Mouse (Mus musculus) right cerebral cortex, postnatal 36 days (tissue): Measurements from ENCODE around the gene Slc25a39.
"Not testable (repeated sequence)": the region's sequence is repeated elsewhere in the genome, so short reads cannot be mapped to it uniquely, and the experiment has no call there.

Source experiments
- DNase-seq, 2 experiments: peaks; one replicate each; pipeline ENCODE4 v3.0.0; 2022; ENCODE audit warnings: low spot score in 2 of 2, mixed read lengths in 1 of 2

Slc25a39 gene

DNA sequence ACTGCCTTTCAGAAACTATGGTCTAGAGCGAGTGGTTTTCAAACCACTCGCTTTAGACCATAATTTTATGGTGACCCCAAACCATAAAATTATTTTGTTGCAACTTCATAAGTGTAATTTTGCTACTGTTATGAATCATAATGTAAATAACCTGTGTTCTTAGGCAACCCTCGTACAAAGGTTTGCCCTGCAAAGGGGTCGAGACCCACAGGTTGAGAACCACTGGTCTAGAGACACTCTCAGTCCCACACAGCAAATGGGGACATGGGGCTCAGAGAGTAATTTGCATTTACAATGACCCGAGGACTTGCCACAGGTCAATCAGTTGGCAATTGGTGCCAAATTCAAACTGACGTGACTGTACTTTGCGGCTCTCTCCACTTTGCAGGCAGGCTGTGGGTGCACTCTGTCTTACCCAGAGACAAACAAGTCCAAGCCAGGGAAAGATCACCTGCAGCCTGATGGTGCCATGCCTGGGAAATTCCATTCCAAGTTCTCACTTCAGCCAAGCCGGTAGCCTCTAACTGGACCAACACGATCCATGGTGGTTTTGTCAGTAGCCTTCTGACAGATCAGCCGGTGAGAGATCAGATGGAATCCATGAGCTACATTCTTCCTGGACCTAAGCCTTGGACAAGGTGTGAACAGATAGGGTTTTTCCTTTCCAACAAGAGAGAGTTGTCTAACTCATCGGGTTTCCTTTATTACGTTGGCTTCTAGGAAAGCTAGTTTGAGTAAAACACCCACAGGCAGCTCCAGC is 35.6 kb downstream of the Slc25a39 start:
- DNase-seq: no peak

DNA sequence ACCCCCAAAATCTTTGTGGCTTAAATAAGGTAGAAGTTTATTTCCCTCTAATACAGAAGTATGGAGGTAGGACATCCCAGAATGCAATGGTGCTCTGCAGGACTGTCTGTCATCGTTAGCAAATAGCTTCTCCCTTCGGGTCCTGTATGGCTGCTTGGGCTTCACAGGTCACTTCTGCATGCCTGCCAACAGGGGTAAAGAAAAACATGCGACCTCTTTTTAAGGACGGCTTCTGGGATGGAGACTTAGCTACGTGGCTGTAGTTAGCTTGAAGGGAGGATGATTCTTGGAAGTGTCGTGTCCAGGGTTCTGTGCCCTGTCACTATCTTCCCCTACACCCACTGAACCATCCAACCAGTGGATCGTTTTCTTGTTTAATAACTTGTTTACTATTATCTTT is 37.5 kb downstream of the Slc25a39 start:
- DNase-seq: no peak

DNA sequence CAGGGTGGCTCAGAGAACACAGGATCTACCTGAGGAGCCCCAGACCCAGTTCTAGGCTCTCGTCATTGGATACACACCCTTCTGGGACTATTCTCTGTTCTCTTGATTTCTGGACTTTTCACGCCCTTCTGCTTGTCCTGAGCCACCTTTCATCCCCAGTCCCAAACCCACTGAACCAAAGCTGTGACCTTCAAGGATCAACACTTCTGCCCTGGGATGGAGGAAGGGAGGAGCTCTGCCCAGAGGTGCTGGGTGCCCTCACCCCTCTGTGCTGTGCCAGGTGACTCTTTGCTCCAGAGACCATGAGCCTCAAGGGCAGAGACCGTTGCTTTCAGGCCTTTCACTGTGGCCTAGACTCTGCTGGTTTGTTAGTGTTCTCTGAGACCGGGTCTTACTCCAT is 38.5 kb downstream of the Slc25a39 start:
- no peak for DNase-seq

DNA sequence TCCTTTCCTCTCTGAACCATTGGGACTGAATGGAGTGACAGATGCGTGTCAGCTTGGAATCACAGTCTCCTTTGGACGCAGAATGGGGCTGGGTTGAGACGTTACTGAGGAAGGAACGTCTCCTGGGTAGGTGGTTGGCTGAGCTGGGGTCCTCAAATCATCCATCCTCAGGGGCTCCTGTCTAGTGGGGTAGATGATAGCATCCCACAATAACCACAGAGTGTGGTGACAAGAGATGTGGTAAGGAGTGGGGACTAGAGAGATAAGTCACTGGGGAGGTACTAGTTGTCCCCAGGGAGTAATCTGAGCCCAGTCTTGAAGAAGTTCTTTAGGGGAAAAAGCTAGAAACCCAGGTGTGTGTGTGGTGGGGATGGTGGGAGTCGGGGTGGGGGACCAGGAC is 39.4 kb downstream of the Slc25a39 start:
- DNase-seq: no peak

DNA sequence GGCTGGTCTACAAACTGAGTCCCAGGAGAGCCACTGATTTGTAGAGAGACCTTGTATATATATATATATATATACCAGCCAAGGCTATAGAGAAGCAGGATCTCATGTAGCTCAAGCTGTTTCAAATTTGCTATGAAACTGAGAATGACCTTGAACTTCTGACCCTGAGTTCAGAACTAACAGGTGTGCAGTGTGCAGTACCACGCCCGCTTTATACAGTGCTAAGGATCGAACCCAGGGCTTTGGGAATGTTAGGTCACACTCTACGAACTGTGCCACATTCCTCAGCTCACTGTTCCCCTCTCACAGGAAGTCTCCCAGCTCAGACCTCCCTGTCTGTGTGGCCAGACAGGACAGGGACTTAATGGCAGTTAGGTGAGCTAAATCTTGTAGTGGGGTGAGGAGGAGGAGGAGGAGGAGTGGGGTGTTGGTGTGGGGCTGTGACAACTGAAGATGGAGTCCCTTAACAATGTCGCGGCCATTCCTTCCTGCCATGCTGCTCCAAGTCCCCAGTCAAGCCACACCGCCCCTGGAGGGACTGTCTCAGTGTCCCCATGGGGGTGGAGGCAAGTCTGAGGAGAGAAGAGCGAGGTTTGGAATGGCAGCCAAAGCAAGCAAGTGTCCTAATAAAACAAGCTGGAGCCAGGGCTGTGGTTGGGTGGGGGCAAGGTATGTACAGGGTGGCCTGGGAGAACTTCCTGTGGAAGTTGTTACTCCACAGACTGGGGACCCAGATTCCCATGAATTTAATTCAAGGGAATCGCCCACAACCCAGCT is 40.1 kb downstream of the Slc25a39 start:
- no peak for DNase-seq

DNA sequence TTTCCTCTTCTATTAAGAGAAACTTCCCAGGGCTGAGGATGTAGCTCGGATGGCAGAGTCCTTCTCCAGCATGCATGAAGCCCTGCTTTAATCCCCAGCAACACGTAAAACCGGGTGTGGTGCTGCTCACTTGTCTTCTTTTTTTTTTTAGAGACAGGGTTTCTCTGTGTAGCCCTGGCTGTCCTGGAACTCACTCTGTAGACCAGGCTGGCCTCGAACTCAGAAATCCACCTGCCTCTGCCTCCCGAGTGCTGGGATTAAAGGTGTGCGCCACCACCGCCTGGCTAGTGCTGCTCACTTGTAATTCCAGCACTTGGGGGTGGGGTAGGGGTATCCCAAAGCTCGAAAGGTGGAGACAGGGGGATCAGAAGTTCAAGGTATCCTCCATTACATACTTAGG is 41.6 kb downstream of the Slc25a39 start, which contains the start of gene Slc4a1:
TSS of gene Slc4a1 (minus strand) at position 101 of the 400 bp plus-strand sequence.
- DNase-seq: not testable (repeated sequence)

DNA sequence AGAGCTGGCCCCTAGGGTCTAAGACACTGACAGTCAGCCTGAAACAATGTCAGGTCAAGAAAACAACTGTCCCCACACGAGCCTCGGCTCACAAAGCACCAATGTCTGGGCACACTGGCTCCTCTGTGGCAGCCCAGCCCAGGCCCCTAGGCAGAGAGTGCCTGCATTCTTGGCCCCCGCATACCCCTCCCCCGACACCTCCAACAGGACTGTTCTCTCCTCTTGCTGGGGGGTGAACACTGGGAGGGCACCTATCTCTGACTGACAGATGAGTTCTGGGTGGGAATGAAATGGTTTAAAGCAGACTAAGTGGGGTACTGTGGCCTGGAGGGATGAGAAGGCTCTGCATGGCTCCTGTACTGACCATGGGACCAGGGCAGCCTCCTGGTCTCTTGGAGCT is 42.0 kb downstream of the Slc25a39 start:
- no peak for DNase-seq

DNA sequence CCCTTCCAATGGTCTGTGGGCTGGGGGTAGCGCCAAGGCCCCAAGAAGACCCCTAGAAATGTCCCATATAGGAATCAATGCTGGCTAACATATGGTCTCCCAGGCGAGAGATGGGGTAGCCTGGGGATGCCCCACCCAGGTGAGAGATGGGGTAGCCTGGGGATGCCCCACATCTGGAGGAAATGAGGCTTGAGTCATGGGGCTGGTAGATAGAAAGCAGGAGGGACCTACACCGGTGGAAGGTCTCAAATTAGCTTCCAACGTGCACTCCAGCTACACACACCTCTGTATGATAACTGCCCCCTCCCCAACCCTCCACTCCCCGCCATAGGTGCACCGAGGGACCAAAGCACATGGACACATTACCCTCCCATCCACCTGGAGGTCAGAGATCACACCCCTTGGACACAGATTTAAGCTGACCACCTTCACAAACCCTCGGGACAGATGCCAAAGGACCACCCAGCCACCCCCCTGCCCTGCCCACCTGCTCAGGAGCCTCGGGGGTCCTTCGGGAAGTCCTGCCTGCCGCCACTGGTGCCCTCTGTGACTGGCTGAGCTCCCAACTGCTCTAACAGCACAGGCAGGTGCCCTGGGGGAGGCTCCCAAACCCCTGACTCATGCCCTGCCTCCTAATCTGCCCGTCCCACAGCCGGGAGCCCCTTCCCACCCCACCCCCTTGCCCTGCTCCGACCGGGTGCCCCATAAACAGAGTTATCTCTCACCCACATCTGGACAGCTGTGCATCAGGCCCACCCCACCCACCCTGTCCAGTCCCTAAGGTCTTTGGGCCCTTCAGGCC is 43.0 kb downstream of the Slc25a39 start:
- no peak for DNase-seq

DNA sequence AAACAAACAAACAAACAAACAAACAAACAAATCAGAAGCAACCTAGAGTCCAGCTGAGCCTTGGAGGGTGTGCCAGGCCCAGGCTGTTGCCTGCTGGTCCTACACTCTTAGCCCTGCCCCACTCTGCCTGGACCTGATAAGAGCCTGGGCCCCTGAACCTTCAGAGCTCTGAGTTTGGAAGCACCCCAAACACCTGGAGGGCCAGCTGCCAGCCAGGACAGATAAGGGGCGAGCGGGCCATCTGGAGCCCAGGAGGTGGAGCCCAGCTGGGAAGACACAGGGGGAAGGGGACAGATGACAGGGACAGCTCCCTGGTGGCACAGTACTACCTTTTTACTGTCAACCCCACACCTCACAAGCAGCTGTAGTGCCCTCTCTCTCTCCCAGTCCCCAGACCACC is 44.1 kb downstream of the Slc25a39 start:
- no peak for DNase-seq

DNA sequence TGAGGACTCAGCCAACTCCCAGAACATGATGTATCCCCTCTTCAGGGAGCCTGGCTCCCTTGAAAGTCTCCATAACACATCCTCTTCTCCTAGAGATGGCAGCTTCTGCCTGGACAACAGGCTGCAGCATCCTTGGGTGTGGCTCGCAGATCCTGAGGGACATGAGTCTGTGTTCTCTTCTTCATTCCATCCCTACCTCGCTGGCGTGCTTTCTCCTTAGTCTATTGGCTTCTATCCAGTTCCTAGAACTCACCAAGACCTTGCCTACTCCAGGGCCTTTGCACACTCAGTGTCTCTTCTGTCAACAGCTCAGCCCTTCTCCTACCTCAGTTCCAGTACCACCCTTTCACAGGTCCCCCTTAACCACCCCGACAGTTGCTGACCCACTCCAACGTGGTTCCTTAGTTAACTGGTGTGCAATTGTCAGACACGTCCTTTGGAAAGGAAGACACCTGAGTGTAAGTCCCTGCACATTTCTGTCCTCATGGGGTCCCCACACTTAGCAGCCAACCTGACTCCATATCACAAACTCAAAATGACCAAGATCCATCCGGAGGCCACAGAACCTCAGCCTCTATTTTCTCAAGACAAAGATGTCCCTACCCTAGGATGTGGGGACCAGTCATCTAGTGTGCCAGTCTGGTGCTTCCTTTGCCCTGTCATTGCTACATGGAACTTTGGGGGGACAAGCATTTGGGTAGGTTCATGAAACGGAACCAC is 45.8 kb downstream of the Slc25a39 start:
- DNase-seq: no peak

DNA sequence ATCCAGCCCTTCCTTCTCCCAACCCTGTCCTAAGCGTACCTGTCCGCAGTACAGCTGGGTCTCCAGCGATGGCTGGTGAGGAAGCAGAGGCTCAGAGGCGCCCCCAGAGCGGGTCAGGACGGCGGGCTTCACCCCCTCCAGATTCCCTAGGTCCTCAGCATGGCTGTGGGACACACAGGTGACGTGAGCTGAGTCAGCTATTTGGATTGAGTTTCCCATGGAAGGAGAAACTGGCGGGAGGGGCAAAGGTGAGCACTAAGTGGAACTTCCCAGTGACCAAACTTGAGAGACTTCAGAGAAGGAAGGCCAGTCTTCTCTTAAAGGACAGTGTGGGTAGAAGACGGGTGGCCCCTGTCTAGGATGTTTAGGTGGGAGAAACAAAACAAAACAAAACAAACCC is 49.4 kb downstream of the Slc25a39 start:
- DNase-seq: no peak

DNA sequence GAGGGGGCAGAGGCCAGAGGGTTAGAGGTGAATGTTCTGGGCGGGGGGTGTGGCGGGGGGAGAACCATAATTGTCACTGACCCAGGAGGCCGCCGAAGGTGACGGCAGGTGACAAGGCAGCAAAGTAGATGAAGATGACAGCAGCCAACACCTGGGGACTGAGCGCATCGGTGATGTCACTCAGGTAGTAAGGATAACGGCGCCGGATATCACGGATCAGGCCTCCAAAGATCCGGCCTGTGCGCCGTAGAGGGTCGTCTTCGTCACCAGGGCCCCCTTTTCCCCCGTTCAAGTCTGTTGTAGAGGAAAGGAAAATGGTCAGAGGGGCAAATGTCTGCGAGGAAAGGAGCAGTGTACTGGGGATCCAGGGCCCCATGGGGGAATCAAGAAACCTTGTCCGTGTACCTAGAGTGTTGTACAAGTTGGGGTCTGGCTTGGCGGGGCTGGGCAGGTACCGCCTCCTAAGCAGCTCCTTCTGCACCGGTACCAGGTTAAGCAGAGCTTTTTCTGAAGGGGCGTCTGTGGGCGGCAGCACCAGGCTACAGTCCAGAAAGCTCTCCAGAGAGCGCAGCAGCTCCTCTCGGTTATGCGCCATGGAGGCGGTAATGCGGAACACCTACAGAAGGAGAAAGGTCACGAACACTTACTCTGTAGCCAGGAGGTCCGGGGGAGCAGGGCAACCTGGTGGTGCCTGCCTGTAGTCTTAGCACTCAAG is 51.0 kb downstream of the Slc25a39 start:
- DNase-seq: peak in 1 of 2 experiments; percentile 21

DNA sequence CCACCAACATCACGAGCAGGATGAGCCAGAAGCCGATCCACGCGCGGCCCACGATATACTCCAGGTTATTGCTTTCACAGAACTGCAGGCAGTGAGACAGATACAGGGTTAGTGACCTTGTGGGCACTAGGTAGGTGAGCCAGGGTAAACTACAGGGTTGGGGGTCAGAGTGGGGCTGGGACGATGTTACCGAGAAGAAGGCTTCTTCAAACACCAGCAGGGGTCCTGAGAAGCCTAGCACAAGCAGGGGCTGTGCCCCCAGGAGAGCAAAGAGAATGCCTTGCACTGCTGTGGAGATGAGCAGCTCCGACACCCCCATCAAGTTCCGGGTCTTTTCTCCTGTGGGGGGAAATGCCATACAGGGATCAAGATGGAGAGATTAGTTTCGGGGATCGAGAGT is 51.6 kb downstream of the Slc25a39 start:
- no peak for DNase-seq

DNA sequence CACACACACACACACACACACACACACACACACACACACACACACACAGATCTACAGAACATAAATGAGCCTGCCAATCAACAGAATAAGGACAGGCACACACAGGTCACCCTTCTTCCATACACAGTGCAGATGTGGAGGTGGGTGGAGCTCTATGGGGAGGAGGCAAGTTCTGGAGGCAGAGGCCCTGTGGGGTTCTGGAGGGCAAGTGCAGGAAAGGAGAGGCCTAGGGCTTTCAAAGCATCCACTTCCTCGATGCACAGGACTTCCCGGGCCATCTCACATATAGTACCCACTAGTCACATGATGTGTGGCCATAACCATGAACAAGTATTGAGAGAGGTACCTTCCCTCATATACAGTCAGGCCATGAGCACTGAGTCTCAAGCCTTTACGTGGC is 52.2 kb downstream of the Slc25a39 start:
- DNase-seq: no peak

DNA sequence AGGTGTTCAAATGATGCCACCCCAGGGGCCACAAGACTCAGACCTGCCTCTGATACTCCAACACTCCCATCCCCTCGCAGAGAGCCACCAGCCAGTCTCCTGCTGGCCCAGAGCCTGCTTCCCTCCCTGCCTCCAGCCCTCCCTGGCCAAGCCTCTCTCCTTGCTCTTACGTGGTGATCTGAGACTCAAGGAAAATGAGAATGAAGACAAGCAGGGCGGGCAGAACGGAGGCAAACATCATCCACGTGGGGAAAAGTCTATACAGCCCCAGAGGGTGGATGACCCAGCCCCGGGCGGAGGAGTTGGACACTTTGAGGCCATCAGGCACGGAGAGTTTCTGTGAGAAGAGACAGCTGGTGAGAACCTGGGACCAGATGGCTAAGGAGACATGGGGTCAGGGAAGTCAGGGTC is 54.7 kb downstream of the Slc25a39 start:
- no peak for DNase-seq
